Mouse (Mus musculus): ENCODE results near the gene Cib1.
A peak's percentile ranks its signal among the peaks of the same experiment; 100 is the strongest.

Gene Cib1

GRCm38 (mm10) chr7:80200588-80200945 lies 32.0 kb downstream of the Cib1 start:
- DNase-seq = no peak

GRCm38 (mm10) chr7:80199851-80200587 lies 32.6 kb downstream of the Cib1 start:
- DNase-seq = no peak

- DNase-seq = no peak
These were observed 33.3 kb downstream of the Cib1 start for GRCm38 (mm10) chr7:80199286-80199685.

- DNase-seq = no peak
These were observed 33.8 kb downstream of the Cib1 start for GRCm38 (mm10) chr7:80198863-80199262.

- DNase-seq = peak; percentile 81
These were observed 34.5 kb downstream of the Cib1 start for GRCm38 (mm10) chr7:80197941-80198778.

GRCm38 (mm10) chr7:80197371-80197770 lies 35.2 kb downstream of the Cib1 start:
- peak; percentile 51 for DNase-seq

- no peak for DNase-seq
These were observed 36.9 kb downstream of the Cib1 start for GRCm38 (mm10) chr7:80195576-80196263.

- DNase-seq = no peak
These were observed 37.5 kb downstream of the Cib1 start for GRCm38 (mm10) chr7:80195146-80195545.

- no peak for DNase-seq
These were observed 38.5 kb downstream of the Cib1 start for GRCm38 (mm10) chr7:80193941-80194739.

GRCm38 (mm10) chr7:80192226-80193061 lies 40.2 kb downstream of the Cib1 start:
- peak; percentile 93 for DNase-seq

- peak; percentile 51 for DNase-seq
These were observed 41.2 kb downstream of the Cib1 start for GRCm38 (mm10) chr7:80191455-80191854.

GRCm38 (mm10) chr7:80189147-80189933 lies 43.3 kb downstream of the Cib1 start:
- DNase-seq = no peak

GRCm38 (mm10) chr7:80188579-80189125 lies 44.0 kb downstream of the Cib1 start:
- no peak for DNase-seq

- no peak for DNase-seq
These were observed 45.1 kb downstream of the Cib1 start for GRCm38 (mm10) chr7:80187501-80187900.

- peak; percentile 83 for DNase-seq
These were observed 45.9 kb downstream of the Cib1 start, which contains the start of gene Sema4b for GRCm38 (mm10) chr7:80186531-80187296. Gene Sema4b (plus strand): TSS chr7:80186841.

GRCm38 (mm10) chr7:80186021-80186420 lies 46.6 kb downstream of the Cib1 start:
- DNase-seq = no peak

- no peak for DNase-seq
These were observed 47.6 kb downstream of the Cib1 start for GRCm38 (mm10) chr7:80184968-80185367.

GRCm38 (mm10) chr7:80184551-80184950 lies 48.1 kb downstream of the Cib1 start:
- no peak for DNase-seq

- DNase-seq = no peak
These were observed 48.6 kb downstream of the Cib1 start for GRCm38 (mm10) chr7:80183969-80184368.

GRCm38 (mm10) chr7:80183466-80183865 lies 49.1 kb downstream of the Cib1 start:
- no peak for DNase-seq

Measured in thymus, postnatal 14 days (tissue).